Mouse (Mus musculus) embryonic facial prominence, embryonic 10.5 days (tissue): Measurements from ENCODE around the gene Slc12a8. TPM values are rescaled to one million over a fixed set of nuclear protein-coding genes. Genes with fewer than 3 reads are reported as not detected.

Experiments
- DNase-seq: peaks from one replicate; pipeline ENCODE4 v3.0.0-alpha.2; 2017; ENCODE audit warnings: low spot score
- H3K27ac ChIP-seq: fragments of 300-500 bp; sonication (generic); replicated peaks from 2 replicates; pipeline ENCODE4 v1.5.1; 2016; ENCODE audit warnings: mild to moderate bottlenecking
- H3K27me3 ChIP-seq: fragments of 300-500 bp; sonication (generic); replicated peaks from 2 replicates; pipeline ENCODE4 v1.6.1; 2016; ENCODE audit warnings: low read depth, mild to moderate bottlenecking; ENCODE audit not compliant: poor library complexity, severe bottlenecking
- H3K36me3 ChIP-seq: fragments of 300-500 bp; sonication (generic); replicated peaks from 2 replicates; pipeline ENCODE4 v1.6.1; 2016; ENCODE audit warnings: mild to moderate bottlenecking, moderate library complexity
- H3K4me1 ChIP-seq: fragments of 300-500 bp; sonication (generic); 2 replicates; pipeline ENCODE4 v1.6.1; 2016
- H3K4me3 ChIP-seq: fragments of 300-500 bp; sonication (generic); 2 replicates; pipeline ENCODE4 v1.5.1; 2016; ENCODE audit warnings: mild to moderate bottlenecking, moderate library complexity
- H3K9me3 ChIP-seq: fragments of 300-500 bp; sonication (generic); 2 replicates; pipeline ENCODE4 v1.6.1; 2016; ENCODE audit warnings: mild to moderate bottlenecking
- WGBS: fragments of 180-500 bp; shearing (Covaris S2); methylation state at CpG from one replicate; pipeline ENCODE4 v1.1.7; 2016; 5-methylcytosine and 5-hydroxymethylcytosine counted together
- polyA plus RNA-seq: library from polyadenylated mRNA; unstranded; fragments of >200 nt; fragmentation: Nextera tagmentation; extraction: Ambion mirVana; gene quantifications from 2 replicates; pipeline ENCODE4 v1.2.1, GENCODE M21; 2016

Slc12a8 gene
- polyA plus RNA-seq, 1 experiment from 2014 or later, result 0.50 TPM

DNA sequence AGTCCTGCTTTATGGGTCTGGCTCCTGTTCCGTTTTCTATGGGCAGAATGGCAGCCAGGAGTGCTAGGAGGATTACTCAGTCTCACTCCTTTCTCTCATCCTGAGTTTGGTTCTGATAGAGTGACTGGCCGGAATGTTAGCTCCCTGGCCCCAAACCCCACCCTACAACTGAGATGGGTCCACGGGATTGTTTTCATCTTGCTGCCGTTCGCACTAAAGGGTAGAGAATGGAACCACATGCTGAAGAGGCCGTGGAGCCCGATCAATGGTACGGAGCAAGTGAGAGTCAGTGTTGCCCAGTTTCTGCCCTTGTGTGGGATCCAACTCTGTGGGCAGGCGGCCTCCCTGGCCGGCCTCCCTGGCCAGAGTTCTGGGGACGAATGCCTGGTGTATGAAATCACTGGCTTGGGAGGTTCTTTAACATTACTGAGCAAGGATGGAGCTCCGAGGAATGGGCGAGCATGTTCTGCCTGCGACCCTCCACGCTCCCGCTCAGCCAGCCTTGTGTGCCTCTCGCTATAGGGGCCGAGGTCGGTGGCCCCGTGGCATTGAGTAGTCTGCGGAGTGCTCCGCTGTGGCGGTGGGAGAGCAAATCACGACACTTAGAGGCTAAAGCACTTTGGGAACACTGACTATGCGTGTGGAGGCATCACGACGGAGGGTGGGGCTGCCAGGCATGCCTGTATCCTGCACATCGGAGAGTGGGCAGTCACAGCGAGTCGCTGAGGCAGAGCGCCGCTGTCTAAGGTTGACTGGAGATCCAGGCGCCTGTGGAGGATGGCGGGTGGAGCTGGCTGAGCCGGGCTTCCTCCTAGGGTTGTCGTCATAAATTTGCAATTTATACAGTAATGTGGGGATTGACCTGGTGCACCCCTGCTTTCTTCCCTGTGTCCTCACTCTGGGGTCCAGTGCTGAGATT lies 59.4 kb downstream of the Slc12a8 start:
- Histone ChIP-seq H3K4me1 (peaks cover 17% of the 10 kb centered on the region), H3K4me3 (no peak overlapping the region), H3K27me3 (0 out of 2 replicates have a peak, but pooled peaks cover 5% of the 10 kb centered on the region), H3K36me3 (no peaks in the 10 kb centered on the region), H3K27ac (0 out of 2 replicates have a peak overlapping the region, but pooled peaks have one; percentile 31), H3K9me3 (no peaks in the 10 kb centered on the region)
- no peak for DNase-seq
- WGBS, result 79% methylated on average over 36 of the region's 36 CpGs

DNA sequence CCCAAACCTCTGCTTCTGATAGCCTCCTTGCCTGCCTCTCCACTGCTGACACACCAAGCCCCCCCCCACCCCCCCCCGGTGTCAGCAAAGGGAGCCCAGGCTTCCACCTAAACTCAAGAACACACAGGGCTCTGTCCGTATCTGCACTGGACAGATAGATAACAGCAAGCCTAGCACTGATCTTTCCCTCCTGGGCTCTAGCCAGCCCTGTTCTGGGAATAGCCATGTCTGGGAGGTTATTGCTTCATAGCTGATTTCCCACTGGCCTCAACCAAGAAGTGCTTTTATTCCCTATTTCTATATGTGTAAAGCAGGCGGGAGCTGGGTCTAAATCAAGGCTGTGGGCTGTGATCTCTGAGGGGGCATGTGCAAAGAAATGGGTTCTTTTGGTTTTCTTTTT lies 61.3 kb downstream of the Slc12a8 start:
- DNase-seq, result no peak
- Histone ChIP-seq H3K27me3 (0 out of 2 replicates have a peak, but pooled peaks cover 5% of the 10 kb centered on the region), H3K4me1 (peaks cover 26% of the 10 kb centered on the region), H3K9me3 (no peaks in the 10 kb centered on the region), H3K36me3 (no peaks in the 10 kb centered on the region), H3K4me3 (no peak overlapping the region), H3K27ac (0 out of 2 replicates have a peak overlapping the region, but pooled peaks have one; percentile 21)
- WGBS, result 87% methylated on average over 3 of the region's 3 CpGs

DNA sequence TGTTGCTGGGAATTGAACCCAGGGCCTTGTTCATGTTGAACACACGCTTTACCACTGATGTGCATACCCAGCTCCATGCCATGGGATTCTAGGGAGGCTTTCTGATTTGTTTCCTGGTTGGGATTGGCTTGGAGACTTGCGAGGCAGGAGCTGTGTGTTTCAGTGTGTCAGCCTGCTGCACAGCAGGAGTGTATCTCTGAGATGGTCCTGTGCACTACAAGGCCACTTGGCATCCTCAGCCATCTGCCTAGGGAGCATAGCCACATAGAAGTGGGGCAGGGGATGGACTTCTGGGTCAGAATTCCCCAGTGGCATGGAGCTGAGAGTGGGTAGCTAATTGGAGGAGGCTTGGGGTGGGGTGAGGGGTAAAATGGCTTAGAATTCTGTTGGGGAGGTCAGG lies 63.2 kb downstream of the Slc12a8 start:
- Histone ChIP-seq H3K4me1 (peaks cover 42% of the 10 kb centered on the region), H3K27me3 (0 out of 2 replicates have a peak, but pooled peaks cover 5% of the 10 kb centered on the region), H3K27ac (peak overlapping the region; percentile 76), H3K36me3 (no peaks in the 10 kb centered on the region), H3K4me3 (no peak overlapping the region), H3K9me3 (no peaks in the 10 kb centered on the region)
- no peak for DNase-seq
- 81% methylated on average over 2 of the region's 2 CpGs for WGBS

DNA sequence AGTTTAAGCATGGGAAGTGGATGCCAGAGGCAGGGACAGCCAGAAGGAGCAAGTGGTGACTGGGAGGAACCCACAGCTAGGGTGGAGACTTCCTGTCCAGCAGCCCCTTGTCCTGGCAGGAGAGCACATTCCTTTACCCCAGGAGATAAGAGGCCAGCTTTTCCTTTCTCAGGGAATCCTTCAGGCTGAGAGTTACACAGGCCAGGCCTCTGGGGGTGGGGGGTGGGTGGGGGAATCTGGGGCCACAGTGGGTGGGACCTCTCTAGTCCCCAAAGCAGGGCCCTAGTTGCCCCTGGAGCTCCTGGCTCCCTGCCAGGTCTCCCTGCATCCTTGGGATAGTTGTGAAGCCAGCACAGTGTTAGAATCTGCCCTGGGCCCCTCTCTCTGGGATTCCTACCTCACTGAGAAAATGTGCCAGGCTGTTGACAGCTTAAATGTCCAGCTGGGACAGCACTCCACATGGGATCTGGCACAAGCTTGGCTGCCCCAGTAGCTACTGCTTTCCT lies 63.7 kb downstream of the Slc12a8 start:
- Histone ChIP-seq H3K36me3 (no peaks in the 10 kb centered on the region), H3K4me1 (peaks cover 46% of the 10 kb centered on the region), H3K27me3 (0 out of 2 replicates have a peak, but pooled peaks cover 5% of the 10 kb centered on the region), H3K9me3 (no peaks in the 10 kb centered on the region), H3K4me3 (no peak overlapping the region), H3K27ac (peak overlapping the region; percentile 76)
- DNase-seq, result no peak

DNA sequence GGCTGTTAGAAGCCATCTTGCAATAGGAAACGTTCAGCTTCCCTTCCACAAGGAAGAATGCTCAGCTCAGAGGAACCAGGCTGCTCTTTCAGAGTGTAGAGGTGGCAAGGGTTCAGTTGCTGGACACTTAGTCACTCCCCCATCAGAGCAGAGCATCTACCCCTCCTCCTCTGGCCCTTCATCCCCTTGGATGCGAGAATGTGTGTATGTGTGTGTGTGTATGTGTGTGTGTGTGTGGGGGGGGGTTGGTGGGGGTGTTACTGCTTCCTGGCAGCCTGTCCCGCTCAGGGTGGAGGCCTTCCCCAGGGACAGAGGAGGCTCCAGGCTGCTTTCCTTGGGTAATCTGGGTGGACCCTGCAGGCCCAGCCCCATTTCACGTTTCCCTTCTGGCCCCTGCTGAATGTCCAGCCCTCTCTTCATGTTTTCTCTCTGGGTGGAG lies 64.6 kb downstream of the Slc12a8 start:
- 55% methylated on average over 4 of the region's 4 CpGs for WGBS
- peak overlapping the region; percentile 65 for H3K27ac ChIP-seq
- H3K4me3 ChIP-seq, result no peak overlapping the region
- no peak for DNase-seq
- H3K4me1 ChIP-seq, result peaks cover 46% of the 10 kb centered on the region
- H3K27me3 ChIP-seq, result 0 out of 2 replicates have a peak, but pooled peaks cover 2% of the 10 kb centered on the region
- H3K9me3 ChIP-seq, result no peaks in the 10 kb centered on the region
- no peaks in the 10 kb centered on the region for H3K36me3 ChIP-seq

DNA sequence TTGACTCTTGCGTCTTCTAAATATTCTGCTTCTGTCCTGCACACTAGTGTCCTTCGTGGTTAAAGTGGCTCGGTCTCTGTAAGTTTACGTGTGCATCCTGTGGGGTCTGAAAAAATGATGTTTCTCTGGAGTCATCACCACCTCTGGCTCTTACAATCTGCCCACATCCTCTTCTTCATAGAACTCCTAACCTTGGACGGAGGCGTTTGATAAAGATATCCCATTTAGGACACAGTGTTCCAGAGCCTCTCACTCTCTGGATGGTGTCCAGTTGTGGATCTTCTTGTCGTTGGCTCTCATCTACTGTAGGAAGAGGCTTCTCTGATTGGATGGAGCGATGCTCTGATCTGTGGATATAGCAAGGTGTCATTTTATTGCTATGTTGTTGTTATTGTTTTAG lies 65.4 kb downstream of the Slc12a8 start:
- Histone ChIP-seq H3K27ac (no peak overlapping the region), H3K27me3 (no peaks in the 10 kb centered on the region), H3K4me3 (no peak overlapping the region), H3K9me3 (no peaks in the 10 kb centered on the region), H3K36me3 (no peaks in the 10 kb centered on the region), H3K4me1 (peaks cover 46% of the 10 kb centered on the region)
- DNase-seq, result no peak
- WGBS, result 95% methylated on average over 8 of the region's 8 CpGs

DNA sequence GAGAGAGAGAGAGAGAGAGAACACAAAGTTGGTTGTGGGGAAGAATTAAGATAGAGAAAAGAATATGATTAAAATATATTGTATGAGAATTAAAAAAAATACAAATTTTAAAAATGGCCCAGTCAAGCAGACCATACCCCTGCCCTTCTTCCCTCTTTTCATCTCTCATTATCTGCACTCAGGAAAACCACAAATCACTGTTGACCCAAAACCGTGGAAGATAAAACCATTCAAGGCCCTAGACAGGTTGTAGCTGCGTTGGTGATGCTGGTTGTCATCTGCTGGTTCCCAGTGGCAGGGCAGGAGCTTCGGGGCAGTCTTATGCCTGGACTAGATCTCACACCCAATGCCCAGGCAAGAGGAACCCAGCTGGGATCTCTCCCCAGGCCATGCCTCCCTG lies 66.2 kb downstream of the Slc12a8 start:
- Histone ChIP-seq H3K36me3 (no peaks in the 10 kb centered on the region), H3K27me3 (no peaks in the 10 kb centered on the region), H3K4me1 (peaks cover 49% of the 10 kb centered on the region), H3K9me3 (no peaks in the 10 kb centered on the region), H3K27ac (peak overlapping the region; percentile 91), H3K4me3 (no peak overlapping the region)
- WGBS, result 62% methylated on average over 3 of the region's 3 CpGs
- DNase-seq, result no peak

DNA sequence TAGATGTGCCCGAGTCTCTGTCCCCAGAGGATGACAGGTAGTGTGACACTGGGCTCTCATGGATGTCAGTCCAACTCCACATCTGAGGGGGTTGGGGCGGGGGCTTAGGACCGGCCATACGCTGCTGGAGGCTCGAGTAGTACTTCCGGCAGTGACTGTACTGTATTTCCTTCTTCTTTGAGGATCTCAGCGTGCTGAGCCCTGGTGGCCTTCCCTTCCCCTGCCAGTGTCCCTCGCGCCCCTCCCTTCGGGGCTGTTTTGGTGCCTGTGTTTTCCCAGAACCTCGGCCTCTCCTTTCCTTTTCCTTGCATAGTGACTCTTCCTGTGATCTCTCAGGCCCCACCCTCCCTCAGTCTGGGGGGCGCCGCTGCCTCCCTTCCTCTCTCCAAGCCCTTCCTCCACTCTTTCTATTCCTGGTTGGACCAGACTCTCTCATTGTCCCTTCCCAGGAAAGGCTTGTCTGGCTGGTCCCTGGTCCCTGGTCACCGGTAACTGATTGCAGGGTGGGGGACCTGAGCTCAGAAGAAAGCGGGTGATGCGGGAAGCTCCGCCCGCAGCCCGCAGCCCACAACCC lies 66.8 kb downstream of the Slc12a8 start:
- peak; percentile 63 for DNase-seq
- 25% methylated on average over 19 of the region's 19 CpGs for WGBS
- H3K4me1 ChIP-seq, result peaks cover 52% of the 10 kb centered on the region
- H3K27me3 ChIP-seq, result no peaks in the 10 kb centered on the region
- no peaks in the 10 kb centered on the region for H3K36me3 ChIP-seq
- peak overlapping the region; percentile 45 for H3K4me3 ChIP-seq
- H3K27ac ChIP-seq, result peak overlapping the region; percentile 91
- no peaks in the 10 kb centered on the region for H3K9me3 ChIP-seq

DNA sequence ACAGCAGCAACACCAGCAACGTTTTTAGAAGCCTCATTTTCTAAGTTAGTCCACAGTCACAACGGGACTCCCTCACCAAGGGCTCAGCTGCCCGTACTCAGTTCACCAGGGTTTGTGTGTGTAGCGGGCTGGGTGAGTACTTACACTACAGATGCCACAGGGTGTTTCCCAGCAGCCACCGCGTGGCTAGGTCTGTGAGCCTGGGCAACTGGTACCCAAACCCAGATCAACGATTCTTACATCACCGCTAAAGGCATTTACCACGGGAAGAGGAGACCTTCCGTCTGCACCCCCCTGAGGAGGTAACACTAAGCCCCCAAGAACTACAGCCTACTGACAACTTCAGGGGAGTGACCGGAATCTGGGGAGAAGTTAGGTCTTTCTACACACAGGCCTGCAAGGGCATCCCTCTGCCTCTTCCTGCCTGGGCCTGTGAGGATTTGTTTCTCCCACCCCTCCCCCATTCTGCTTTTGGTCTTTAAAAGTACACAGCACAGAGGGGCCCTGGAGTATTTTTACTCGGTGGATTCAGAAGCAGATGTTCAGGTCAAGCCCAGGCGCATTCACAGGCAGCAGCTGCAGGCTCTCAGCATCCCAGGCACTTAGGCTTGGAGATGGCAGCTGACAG lies 67.4 kb downstream of the Slc12a8 start:
- no peaks in the 10 kb centered on the region for H3K36me3 ChIP-seq
- DNase-seq, result peak; percentile 70
- H3K4me1 ChIP-seq, result peaks cover 58% of the 10 kb centered on the region
- H3K27ac ChIP-seq, result peak overlapping the region; percentile 91
- H3K4me3 ChIP-seq, result peak overlapping the region; percentile 45
- no peaks in the 10 kb centered on the region for H3K27me3 ChIP-seq
- H3K9me3 ChIP-seq, result no peaks in the 10 kb centered on the region
- 20% methylated on average over 13 of the region's 13 CpGs for WGBS

DNA sequence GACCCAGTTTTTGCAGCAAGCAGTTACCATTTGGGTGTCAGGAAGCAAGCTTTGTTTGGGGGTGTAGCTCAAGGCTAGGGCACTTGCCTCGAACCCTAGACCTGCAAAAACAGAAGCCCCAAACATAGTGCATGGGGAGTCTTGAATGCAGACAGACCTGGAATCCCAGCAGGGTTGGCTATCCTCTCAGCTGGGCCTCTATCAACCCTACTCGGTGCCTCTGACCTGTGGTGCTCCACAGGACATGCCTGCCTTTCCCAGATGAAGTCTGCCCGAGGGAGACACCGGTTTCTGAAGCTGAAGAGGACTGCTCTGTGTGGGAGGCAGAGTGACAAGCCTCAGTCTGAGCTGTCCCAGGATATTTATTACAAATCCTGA lies 67.9 kb downstream of the Slc12a8 start:
- WGBS, result 21% methylated on average over 4 of the region's 4 CpGs
- H3K4me1 ChIP-seq, result peaks cover 60% of the 10 kb centered on the region

DNA sequence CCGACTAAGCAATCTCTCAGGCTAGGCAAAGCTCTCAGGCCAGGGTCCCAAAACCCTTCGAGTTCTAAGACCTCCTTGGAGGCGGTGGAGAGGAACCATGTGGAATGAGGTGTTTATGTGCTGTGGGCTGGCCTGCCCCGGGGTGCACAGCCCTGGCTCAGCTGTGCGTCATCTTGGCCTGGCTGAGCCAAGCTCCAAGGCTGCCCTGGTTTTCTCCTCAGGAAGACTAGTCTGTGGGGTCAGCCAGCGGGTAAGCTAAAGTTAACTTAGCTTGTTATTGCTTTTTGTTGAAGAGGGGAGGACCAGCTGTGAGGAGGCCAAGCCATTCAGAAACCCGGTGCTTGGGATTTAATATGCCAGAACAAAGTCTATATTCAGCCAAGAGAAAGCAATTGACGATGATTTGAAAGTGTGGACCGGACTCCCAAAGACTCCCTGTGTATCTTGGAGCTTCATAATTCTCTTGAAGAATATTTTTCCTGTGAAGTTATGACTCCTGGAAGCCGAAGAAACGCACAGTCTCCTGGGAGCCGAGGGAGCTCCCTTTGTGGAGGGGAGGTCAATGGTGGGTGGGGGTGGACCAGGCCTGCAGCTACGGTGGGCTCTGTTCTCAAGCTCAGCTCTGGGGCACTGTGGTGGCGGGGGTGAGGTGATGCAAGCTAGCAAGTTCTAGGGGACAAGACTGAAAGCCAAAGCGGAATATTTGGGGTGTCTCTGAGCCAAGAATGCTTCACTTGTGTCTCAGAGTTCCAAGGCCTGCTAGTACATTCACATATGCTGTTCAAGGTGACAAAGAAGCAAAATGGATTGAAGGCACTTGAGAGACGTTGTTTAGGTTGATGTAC lies 70.4 kb downstream of the Slc12a8 start:
- no peak overlapping the region for H3K4me3 ChIP-seq
- H3K27ac ChIP-seq, result peak overlapping the region; percentile 57
- H3K36me3 ChIP-seq, result no peaks in the 10 kb centered on the region
- WGBS, result 85% methylated on average over 16 of the region's 16 CpGs
- DNase-seq, result no peak
- H3K4me1 ChIP-seq, result peaks cover 46% of the 10 kb centered on the region
- no peaks in the 10 kb centered on the region for H3K27me3 ChIP-seq
- no peaks in the 10 kb centered on the region for H3K9me3 ChIP-seq

More for the DNA sequence above, 67.9 kb downstream of the Slc12a8 start:
- Histone ChIP-seq H3K27me3 (no peaks in the 10 kb centered on the region), H3K36me3 (no peaks in the 10 kb centered on the region), H3K9me3 (no peaks in the 10 kb centered on the region), H3K27ac (peak overlapping the region; percentile 91), H3K4me3 (no peak overlapping the region)
- no peak for DNase-seq

DNA sequence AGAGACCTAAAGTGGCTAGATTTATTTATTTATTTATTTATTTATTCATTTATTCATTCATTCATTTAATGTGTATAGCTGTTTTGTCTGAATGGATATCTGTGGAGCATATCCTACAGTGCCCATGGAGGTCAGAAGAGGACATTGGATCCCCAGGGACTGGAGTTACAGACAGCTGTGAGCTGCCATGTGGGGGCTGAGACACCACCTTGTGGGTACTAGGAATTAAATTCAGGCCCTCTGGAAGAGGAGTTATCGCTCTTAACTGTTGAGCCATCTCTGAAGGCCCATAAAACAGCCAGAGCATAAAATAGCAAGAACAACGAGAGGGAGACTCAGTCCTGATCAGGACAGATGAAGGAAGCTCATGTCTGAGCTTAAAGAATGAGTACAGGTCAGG lies 71.7 kb downstream of the Slc12a8 start:
- Histone ChIP-seq H3K27ac (peak overlapping the region; percentile 51; the same call in 1 of the 2 replicates), H3K4me3 (no peak overlapping the region), H3K36me3 (no peaks in the 10 kb centered on the region), H3K4me1 (peaks cover 46% of the 10 kb centered on the region), H3K9me3 (no peaks in the 10 kb centered on the region), H3K27me3 (no peaks in the 10 kb centered on the region)
- WGBS, result 86% methylated on average over 2 of the region's 2 CpGs
- DNase-seq, result no peak
